Mouse (Mus musculus) kidney, postnatal 0 days (tissue): ENCODE measurements around the gene Nans. TPM values are rescaled to one million over a fixed set of nuclear protein-coding genes. Genes with fewer than 3 reads are reported as not detected.

ENCODE experiments used
- ATAC-seq: fragments of 200-750 bp; cut with Nextera tagmentation; replicated peaks from 2 replicates; pipeline ENCODE4 v1.8.0; 2017; ENCODE audit warnings: low read depth, moderate number of reproducible peaks, moderate TSS enrichment, moderate library complexity; ENCODE audit not compliant: low FRiP score
- DNase-seq: peaks from one replicate; pipeline ENCODE4 v3.0.0-alpha.2; 2016; ENCODE audit warnings: low spot score
- H3K27ac ChIP-seq: fragments of 300-500 bp; sonication (generic); 2 replicates; pipeline ENCODE4 v1.5.1; 2014; ENCODE audit warnings: mild to moderate bottlenecking
- H3K27me3 ChIP-seq: fragments of 300-500 bp; sonication (generic); 2 replicates; pipeline ENCODE4 v1.6.1; 2014; ENCODE audit warnings: low read length, mixed read lengths; ENCODE audit not compliant: insufficient read depth
- H3K36me3 ChIP-seq: fragments of 300-500 bp; sonication (generic); 2 replicates; pipeline ENCODE4 v1.6.1; 2014; ENCODE audit warnings: low read length, mixed read lengths; ENCODE audit not compliant: insufficient read depth
- H3K4me1 ChIP-seq: fragments of 300-500 bp; sonication (generic); replicated peaks from 2 replicates; pipeline ENCODE4 v1.6.1; 2014; ENCODE audit warnings: antibody characterized with exemption, low read length, mixed read lengths; ENCODE audit not compliant: insufficient read depth
- H3K4me2 ChIP-seq: fragments of 300-500 bp; sonication (generic); 2 replicates; pipeline ENCODE4 v1.6.1; 2014; ENCODE audit warnings: mild to moderate bottlenecking, low read length, moderate library complexity, mixed read lengths
- H3K4me3 ChIP-seq: fragments of 300-500 bp; sonication (generic); replicated peaks from 2 replicates; pipeline ENCODE4 v1.5.1; 2014; ENCODE audit warnings: low read depth, low read length
- H3K9ac ChIP-seq: fragments of 300-500 bp; sonication (generic); 2 replicates; pipeline ENCODE4 v1.6.1; 2014; ENCODE audit warnings: low read depth, low read length
- H3K9me3 ChIP-seq: fragments of 300-500 bp; sonication (generic); replicated peaks from 2 replicates; pipeline ENCODE4 v1.6.1; 2016; ENCODE audit warnings: low read length, inconsistent platforms, mixed read lengths
- CTCF ChIP-seq: IDR thresholded peaks from 2 replicates; pipeline ENCODE4 v1.5.1; 2016; ENCODE audit warnings: antibody characterized with exemption, low read depth, mild to moderate bottlenecking, moderate library complexity
- WGBS: fragments of 180-500 bp; shearing (Covaris S2); extraction: QIAGEN DNeasy Blood & Tissue Kit; methylation state at CpG from one replicate; pipeline ENCODE4 v1.1.7; 2014; 5-methylcytosine and 5-hydroxymethylcytosine counted together
- polyA plus RNA-seq: library from polyadenylated mRNA; unstranded; fragments of >200 nt; fragmentation: Nextera tagmentation; extraction: Ambion mirVana; gene quantifications from 2 replicates; pipeline ENCODE4 v1.2.1, GENCODE M21; 2015

Gene Nans
- polyA plus RNA-seq, 1 experiment from 2014 or later, result 45.6 TPM

DNA sequence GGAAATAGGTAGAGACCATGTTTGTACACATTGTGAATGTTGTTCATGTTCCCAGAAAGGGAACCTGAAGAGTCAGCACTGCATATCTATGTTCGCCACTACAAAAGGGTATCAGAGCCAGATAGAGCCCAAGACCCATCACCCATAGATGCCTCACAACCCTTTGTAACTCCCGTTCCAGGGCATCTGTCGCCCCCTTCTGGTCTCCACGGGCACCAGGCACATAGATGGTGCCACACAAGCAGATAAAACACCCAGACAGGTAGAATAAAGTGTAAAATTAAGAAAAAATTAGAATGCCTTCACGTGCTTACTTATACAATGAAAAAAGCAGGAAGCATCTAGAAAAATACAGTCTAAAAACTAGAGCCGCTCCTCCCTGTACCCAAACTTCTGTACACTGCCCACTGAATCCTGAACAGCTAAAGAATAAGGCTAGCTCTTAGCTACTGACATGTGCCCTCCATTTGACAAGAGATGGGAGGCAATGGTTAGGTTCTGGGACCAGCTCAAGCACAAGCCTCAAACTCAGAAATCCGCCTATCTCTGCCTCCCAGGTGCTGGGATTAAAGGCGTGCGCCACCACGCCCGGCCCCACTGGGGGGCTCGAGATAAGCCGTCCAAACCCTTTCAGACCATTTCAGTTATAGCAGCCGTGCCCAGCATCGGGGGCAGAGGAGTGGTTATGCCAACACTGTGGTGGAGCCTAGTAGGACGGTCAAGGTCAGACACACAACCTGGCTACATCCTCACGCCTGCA lies 37.9 kb downstream of the Nans start:
- 0 out of 2 replicates have a peak overlapping the region, but pooled peaks have one; percentile 24 for H3K9ac ChIP-seq
- H3K9me3 ChIP-seq, result no peaks in the 10 kb centered on the region
- peak; percentile 52; the same call in 1 of the 2 replicates for TF ChIP-seq CTCF
- H3K4me3 ChIP-seq, result peak overlapping the region; percentile 34
- no peaks in the 10 kb centered on the region for H3K4me1 ChIP-seq
- peak overlapping the region; percentile 70 for H3K4me2 ChIP-seq
- H3K36me3 ChIP-seq, result no peaks in the 10 kb centered on the region
- no peak overlapping the region for H3K27ac ChIP-seq
- no peaks in the 10 kb centered on the region for H3K27me3 ChIP-seq
- ATAC-seq, result peak; percentile 52
- WGBS, result 41% methylated on average over 17 of the region's 17 CpGs
- no peak for DNase-seq

DNA sequence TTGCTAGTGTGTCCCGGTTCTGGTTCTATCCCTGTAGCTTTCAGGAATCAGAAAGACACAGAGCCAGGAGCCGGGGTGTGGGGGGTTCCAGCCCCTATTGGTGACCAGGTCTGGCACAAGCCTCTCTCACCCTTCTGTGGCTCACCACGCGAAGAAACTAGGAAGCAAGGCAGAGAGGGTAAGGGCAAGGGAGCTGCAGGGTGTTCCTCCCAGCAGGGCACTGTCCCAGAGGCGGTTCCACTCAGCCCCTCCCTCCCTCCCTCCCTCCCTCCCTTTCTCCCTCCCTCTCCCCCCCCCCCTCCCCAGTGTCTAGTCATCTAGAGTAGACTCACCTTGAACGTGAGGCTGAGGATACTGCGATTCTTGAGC lies 38.5 kb downstream of the Nans start:
- H3K9me3 ChIP-seq, result no peaks in the 10 kb centered on the region
- DNase-seq, result no peak
- WGBS, result 6% methylated on average over 6 of the region's 7 CpGs
- no peak for TF ChIP-seq CTCF
- H3K4me2 ChIP-seq, result peak overlapping the region; percentile 70
- ATAC-seq, result peak; percentile 54
- H3K4me1 ChIP-seq, result no peaks in the 10 kb centered on the region
- 0 out of 2 replicates have a peak overlapping the region, but pooled peaks have one; percentile 24 for H3K9ac ChIP-seq
- 0 out of 2 replicates have a peak, but pooled peaks cover under 1% of the 10 kb centered on the region for H3K27me3 ChIP-seq
- H3K4me3 ChIP-seq, result peak overlapping the region; percentile 34
- H3K27ac ChIP-seq, result no peak overlapping the region
- H3K36me3 ChIP-seq, result no peaks in the 10 kb centered on the region

DNA sequence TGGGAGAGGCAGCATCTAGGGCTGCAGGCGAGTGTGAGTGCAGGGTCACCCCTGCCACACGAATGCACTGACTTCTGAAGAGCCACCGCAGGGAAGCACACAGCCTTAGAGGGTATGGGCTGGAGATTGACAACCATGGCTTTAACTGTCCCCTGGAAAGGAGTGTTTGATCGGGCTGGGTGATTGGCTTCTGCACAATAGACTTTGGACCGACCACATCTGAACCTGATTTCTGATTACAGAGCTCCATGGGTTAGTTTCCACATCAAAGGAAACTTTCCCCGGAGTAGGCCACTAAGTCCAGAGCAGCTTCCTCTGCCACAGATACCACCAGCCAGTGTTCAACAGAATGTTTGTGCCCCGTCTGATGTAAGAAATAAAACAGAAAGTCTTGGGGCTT lies 40.7 kb downstream of the Nans start:
- no peak for TF ChIP-seq CTCF
- no peak overlapping the region for H3K9ac ChIP-seq
- H3K9me3 ChIP-seq, result no peaks in the 10 kb centered on the region
- H3K36me3 ChIP-seq, result no peaks in the 10 kb centered on the region
- DNase-seq, result no peak
- no peak for ATAC-seq
- H3K27me3 ChIP-seq, result peaks cover 12% of the 10 kb centered on the region
- 48% methylated on average over 7 of the region's 7 CpGs for WGBS
- peaks cover 9% of the 10 kb centered on the region for H3K4me1 ChIP-seq
- H3K4me2 ChIP-seq, result no peak overlapping the region
- H3K27ac ChIP-seq, result no peak overlapping the region
- no peak overlapping the region for H3K4me3 ChIP-seq

DNA sequence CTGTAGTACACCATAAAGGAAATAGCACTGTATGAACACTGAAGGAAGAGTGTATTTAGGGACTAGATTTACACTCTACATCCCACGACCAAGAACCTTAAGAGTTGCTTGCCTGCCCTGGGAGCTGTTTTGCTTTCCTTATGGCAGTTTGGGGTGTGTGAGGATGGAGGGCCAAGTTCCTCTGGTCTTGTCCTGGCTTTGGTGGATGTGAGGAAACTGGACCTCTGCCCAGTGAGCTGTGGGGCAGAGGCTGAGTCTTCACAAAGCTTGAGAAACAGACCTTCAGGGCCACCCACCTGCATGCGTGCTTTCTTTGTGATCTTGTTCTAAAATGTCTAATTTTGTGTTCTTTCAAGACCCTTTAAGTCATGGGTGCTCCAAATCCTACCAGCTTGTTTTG lies 43.5 kb downstream of the Nans start:
- Histone ChIP-seq H3K9me3 (no peaks in the 10 kb centered on the region), H3K4me1 (peaks cover 16% of the 10 kb centered on the region), H3K27ac (no peak overlapping the region), H3K4me3 (no peak overlapping the region), H3K27me3 (peaks cover 17% of the 10 kb centered on the region), H3K9ac (no peak overlapping the region), H3K4me2 (no peak overlapping the region), H3K36me3 (no peaks in the 10 kb centered on the region)
- ATAC-seq, result no peak
- WGBS, result 75% methylated on average over 2 of the region's 2 CpGs
- TF ChIP-seq CTCF, result no peak
- no peak for DNase-seq

DNA sequence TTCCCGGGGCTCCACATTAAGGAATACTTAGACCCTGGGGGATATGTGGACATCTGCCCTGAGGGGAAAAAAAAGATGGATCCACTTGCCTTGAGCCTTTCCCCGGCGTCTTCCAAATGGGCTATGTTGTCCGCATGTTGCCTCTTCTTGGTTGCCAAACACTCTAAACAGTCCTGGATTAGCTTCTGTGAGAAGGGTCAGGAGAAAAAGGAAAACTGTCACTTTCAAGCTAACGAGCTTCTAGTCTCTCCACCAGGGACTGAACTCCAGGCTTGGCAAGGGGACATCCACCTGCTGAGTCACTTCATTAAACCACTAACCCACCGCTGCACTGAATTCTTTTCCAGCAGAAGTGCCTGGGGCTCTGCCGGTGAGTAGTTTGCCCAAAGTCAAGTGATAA lies 43.9 kb downstream of the Nans start:
- no peak for ATAC-seq
- Histone ChIP-seq H3K4me3 (no peak overlapping the region), H3K9me3 (no peaks in the 10 kb centered on the region), H3K4me1 (peaks cover 16% of the 10 kb centered on the region), H3K36me3 (no peaks in the 10 kb centered on the region), H3K9ac (no peak overlapping the region), H3K4me2 (no peak overlapping the region), H3K27ac (no peak overlapping the region), H3K27me3 (peaks cover 17% of the 10 kb centered on the region)
- TF ChIP-seq CTCF, result no peak
- no peak for DNase-seq
- 86% methylated on average over 7 of the region's 7 CpGs for WGBS

DNA sequence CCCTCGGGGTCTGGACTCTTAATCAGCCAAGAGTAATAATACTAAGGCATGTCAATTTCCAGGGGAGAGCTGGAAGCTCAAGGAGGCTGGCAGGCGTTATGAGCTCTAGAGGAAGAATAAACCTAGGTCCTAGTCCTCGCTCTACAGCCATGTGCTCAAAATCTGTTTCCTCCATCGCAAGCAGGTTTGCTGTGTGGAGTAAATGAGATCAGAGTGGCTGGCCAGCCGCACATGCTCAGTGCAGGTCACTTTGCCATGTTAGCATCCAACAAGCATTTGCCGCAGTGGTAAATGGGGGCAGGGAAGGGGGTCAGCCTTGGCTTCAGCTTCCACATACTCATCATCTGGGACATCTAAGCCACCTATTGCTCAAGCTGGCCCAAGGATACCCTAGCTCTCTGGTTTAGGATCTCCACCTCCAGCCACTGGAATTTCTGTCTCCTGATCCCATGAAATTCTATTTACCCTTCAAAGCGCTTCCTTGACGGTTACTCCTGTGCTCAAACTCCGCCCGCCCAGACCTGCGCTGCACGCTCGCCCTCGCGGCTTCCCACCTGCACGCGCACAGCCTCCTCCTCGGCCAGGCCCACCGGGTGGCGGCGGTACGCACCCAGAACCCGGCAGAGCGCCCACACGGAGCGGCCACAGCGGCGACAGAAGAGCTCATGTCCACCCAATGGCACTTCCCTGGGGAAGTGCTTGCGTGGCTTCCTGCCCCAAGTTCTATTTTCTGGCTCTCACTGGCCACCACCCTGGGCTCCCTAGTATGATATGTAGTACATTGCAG lies 45.1 kb downstream of the Nans start:
- 10% methylated on average over 29 of the region's 29 CpGs for WGBS
- Histone ChIP-seq H3K4me2 (peak overlapping the region; percentile 79), H3K36me3 (no peaks in the 10 kb centered on the region), H3K4me1 (peaks cover 16% of the 10 kb centered on the region), H3K27me3 (peaks cover 17% of the 10 kb centered on the region), H3K4me3 (0 out of 2 replicates have a peak overlapping the region, but pooled peaks have one; percentile 7), H3K27ac (no peak overlapping the region), H3K9ac (no peak overlapping the region), H3K9me3 (no peaks in the 10 kb centered on the region)
- DNase-seq (no peak), ATAC-seq (no peak)
- no peak; the same call in 1 of the 2 replicates for TF ChIP-seq CTCF
